Mouse (Mus musculus) intestine, postnatal 0 days (tissue): ENCODE results near the gene Il1r1. TPM values are rescaled to one million over a fixed set of nuclear protein-coding genes. Genes with fewer than 3 reads are reported as not detected.

Experiments
- ATAC-seq: fragments of 200-750 bp; cut with Nextera tagmentation; 2 replicates; pipeline ENCODE4 v1.8.0; 2017; ENCODE audit warnings: mild to moderate bottlenecking, moderate TSS enrichment, moderate library complexity
- H3K27ac ChIP-seq: fragments of 300-500 bp; sonication (generic); 2 replicates; pipeline ENCODE4 v1.5.1; 2014; ENCODE audit warnings: mild to moderate bottlenecking, low read depth, low read length, moderate library complexity
- H3K27me3 ChIP-seq: fragments of 300-500 bp; sonication (generic); replicated peaks from 2 replicates; pipeline ENCODE4 v1.6.1; 2014; ENCODE audit warnings: low read length, mixed read lengths; ENCODE audit not compliant: control insufficient read depth, insufficient read depth
- H3K36me3 ChIP-seq: fragments of 300-500 bp; sonication (generic); 2 replicates; pipeline ENCODE4 v1.6.1; 2014; ENCODE audit warnings: mild to moderate bottlenecking, moderate library complexity; ENCODE audit not compliant: control insufficient read depth, insufficient read depth
- H3K4me1 ChIP-seq: fragments of 300-500 bp; sonication (generic); replicated peaks from 2 replicates; pipeline ENCODE4 v1.6.1; 2014; ENCODE audit warnings: antibody characterized with exemption, low read length, mixed read lengths; ENCODE audit not compliant: control insufficient read depth, insufficient read depth
- H3K4me2 ChIP-seq: fragments of 300-500 bp; sonication (generic); replicated peaks from 2 replicates; pipeline ENCODE4 v1.6.1; 2014; ENCODE audit warnings: low read depth, mild to moderate bottlenecking, moderate library complexity
- H3K4me3 ChIP-seq: fragments of 300-500 bp; sonication (generic); 2 replicates; pipeline ENCODE4 v1.5.1; 2014; ENCODE audit warnings: low read depth, low read length
- H3K9ac ChIP-seq: fragments of 300-500 bp; sonication (generic); 2 replicates; pipeline ENCODE4 v1.6.1; 2014; ENCODE audit warnings: mild to moderate bottlenecking, low read depth, low read length
- H3K9me3 ChIP-seq: fragments of 300-500 bp; sonication (generic); 2 replicates; pipeline ENCODE4 v1.6.1; 2016; ENCODE audit warnings: mixed run types; ENCODE audit not compliant: control insufficient read depth
- CTCF ChIP-seq: sonication (generic); IDR thresholded peaks from 2 replicates; pipeline ENCODE4 v1.5.1; 2016; ENCODE audit warnings: low read depth, mild to moderate bottlenecking, control low read depth, antibody characterized with exemption, moderate library complexity
- WGBS: fragments of 180-500 bp; shearing (Covaris S2); extraction: QIAGEN DNeasy Blood & Tissue Kit; methylation state at CpG from one replicate; pipeline ENCODE4 v1.1.7; 2014; 5-methylcytosine and 5-hydroxymethylcytosine counted together
- polyA plus RNA-seq: library from polyadenylated mRNA; unstranded; fragments of >200 nt; fragmentation: Nextera tagmentation; extraction: Ambion mirVana; gene quantifications from 2 replicates; pipeline ENCODE4 v1.2.1, GENCODE M21; 2015

The Il1r1 gene
- polyA plus RNA-seq, 1 experiment from 2014 or later: 5.9 TPM

DNA sequence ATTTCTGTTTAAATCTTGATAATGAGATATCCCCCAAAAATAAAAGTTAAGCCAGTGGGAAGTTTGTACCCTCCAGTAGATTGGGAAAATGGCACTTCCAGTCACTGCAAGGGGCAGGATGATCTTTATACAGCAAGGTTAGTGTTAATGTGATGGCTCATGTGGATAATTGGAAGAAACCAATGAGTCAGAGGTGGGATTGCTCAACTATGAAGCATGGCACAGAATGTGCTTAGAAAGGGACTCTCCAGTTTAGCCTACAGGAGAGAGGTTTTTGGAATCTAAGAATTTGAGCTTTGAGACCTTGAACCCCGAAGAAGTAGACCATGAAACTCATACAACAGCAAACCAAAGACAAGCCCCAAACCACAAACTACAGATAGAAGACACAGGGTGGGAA lies 114.5 kb downstream of the Il1r1 start:
- Histone ChIP-seq H3K9ac (no peak overlapping the region), H3K4me3 (no peak overlapping the region), H3K4me1 (no peaks in the 10 kb centered on the region), H3K4me2 (no peak overlapping the region), H3K9me3 (no peaks in the 10 kb centered on the region), H3K27ac (no peak overlapping the region), H3K27me3 (no peaks in the 10 kb centered on the region), H3K36me3 (no peaks in the 10 kb centered on the region)
- 78% methylated on average over 1 of the region's 1 CpGs for WGBS
- TF ChIP-seq CTCF: no peak
- no peak for ATAC-seq

DNA sequence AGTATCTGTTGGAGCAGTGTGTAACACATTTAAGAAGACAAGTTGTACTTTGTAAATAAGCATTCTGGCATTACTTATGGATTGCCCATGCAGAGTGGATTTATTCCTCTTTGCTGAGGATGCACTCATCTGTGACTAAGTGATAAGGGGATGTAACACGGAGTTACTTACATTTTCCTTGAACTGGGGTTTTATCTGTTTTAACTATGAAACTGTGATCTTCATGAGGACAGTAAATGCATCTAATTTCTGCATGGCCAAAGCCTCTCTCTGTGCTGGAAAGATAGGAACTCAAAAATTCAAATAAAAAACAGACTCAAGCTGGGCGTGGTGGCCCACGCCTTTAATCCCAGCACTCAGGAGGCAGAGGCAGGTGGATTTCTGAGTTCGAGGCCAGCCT lies 115.2 kb downstream of the Il1r1 start:
- no peak for ATAC-seq
- Histone ChIP-seq H3K27me3 (no peaks in the 10 kb centered on the region), H3K4me1 (no peaks in the 10 kb centered on the region), H3K27ac (no peak overlapping the region), H3K9ac (no peak overlapping the region), H3K9me3 (no peaks in the 10 kb centered on the region), H3K36me3 (no peaks in the 10 kb centered on the region), H3K4me3 (no peak overlapping the region), H3K4me2 (no peak overlapping the region)
- whole genome bisulfite sequencing: 91% methylated on average over 4 of the region's 4 CpGs
- no peak for TF ChIP-seq CTCF

DNA sequence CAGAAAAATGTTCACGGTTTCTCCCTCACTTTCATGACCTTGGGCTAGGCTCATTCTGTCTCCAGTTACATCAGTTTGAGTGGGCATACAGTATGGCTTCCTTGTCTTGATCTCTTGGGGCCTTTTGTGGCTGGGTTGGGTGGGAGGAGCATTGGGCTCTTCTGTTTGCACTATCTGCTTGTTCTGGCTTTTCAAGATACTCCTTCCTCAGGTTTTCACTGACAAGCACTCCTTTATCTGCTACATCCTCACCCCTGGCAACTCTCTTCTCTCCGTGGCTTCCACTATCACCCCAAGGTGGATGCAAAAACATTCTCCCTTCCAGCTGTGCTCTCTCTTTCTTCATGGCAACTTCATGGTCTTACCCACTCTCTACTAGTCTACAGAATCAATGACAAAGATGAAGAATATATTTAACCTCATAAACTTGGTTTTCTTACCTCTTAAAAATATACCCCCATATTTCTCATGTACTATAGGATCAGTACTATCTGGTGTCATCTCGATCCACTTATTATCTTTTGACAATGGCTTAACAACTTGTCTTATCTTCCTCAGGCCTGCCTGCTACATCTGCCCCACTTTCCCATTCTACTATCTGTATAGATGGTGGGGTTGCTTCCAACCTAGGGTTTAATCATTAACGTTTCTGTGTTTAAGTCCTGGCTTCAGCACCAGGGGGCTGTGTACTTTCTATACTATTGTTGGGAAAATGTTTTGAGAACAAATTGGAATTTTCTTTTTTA lies 127.5 kb downstream of the Il1r1 start:
- H3K36me3 ChIP-seq: no peaks in the 10 kb centered on the region; the same call in 1 of the 2 replicates
- no peak overlapping the region for H3K4me2 ChIP-seq
- no peak overlapping the region for H3K4me3 ChIP-seq
- no peak for TF ChIP-seq CTCF
- H3K4me1 ChIP-seq: no peaks in the 10 kb centered on the region
- no peaks in the 10 kb centered on the region for H3K9me3 ChIP-seq
- no peak for ATAC-seq
- no peak overlapping the region for H3K9ac ChIP-seq
- WGBS: 62% methylated on average over 4 of the region's 4 CpGs
- no peak overlapping the region for H3K27ac ChIP-seq
- H3K27me3 ChIP-seq: no peaks in the 10 kb centered on the region

DNA sequence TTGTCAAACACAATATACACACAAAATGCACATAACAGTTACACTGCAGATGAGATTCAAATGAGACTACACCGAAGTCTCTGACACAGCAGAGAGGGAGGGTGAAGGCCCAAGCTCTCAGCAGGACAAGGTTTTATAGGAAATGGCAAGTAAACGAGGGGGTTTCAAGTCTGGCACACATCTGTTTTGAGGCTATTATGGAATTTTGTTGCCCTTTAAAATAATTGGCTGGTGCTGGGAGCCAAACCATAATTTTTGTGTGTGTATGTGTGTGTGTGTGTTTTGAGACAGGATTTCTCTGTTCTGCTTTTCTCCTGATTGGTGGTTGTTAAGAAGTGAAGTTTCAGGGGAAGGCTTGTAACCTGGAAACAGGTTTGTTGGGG lies 128.0 kb downstream of the Il1r1 start:
- H3K27me3 ChIP-seq: no peaks in the 10 kb centered on the region
- 64% methylated on average over 2 of the region's 2 CpGs for WGBS
- H3K4me1 ChIP-seq: no peaks in the 10 kb centered on the region
- H3K9ac ChIP-seq: no peak overlapping the region
- no peaks in the 10 kb centered on the region for H3K9me3 ChIP-seq
- H3K27ac ChIP-seq: no peak overlapping the region
- H3K4me2 ChIP-seq: no peak overlapping the region
- TF ChIP-seq CTCF: no peak
- H3K36me3 ChIP-seq: no peaks in the 10 kb centered on the region; the same call in 1 of the 2 replicates
- no peak for ATAC-seq
- no peak overlapping the region for H3K4me3 ChIP-seq

DNA sequence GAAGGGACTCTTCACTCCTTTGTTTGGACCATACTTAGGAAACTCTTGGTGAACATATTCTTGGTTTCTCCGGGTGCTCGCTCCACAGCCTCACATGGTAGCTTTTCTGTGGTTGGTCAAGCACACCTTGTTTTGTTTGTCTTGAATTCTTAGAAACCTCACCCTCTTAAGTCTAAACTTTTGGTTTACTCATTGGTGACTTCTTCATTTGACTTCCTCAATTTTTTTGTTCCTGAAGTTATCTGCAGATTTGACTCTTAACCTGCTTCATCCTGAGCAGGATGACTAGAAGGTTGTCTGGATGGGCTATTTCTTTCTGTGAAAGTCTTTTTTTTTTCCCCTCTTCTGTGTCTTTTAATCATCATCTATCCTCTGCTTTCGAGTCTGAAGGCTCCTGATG lies 129.8 kb downstream of the Il1r1 start:
- no peak overlapping the region for H3K4me3 ChIP-seq
- no peak overlapping the region for H3K4me2 ChIP-seq
- no peak for ATAC-seq
- H3K27me3 ChIP-seq: no peaks in the 10 kb centered on the region
- no peak overlapping the region for H3K27ac ChIP-seq
- 90% methylated on average over 3 of the region's 3 CpGs for whole genome bisulfite sequencing
- H3K4me1 ChIP-seq: no peaks in the 10 kb centered on the region
- no peaks in the 10 kb centered on the region for H3K9me3 ChIP-seq
- TF ChIP-seq CTCF: no peak
- no peaks in the 10 kb centered on the region; the same call in 1 of the 2 replicates for H3K36me3 ChIP-seq
- no peak overlapping the region for H3K9ac ChIP-seq

DNA sequence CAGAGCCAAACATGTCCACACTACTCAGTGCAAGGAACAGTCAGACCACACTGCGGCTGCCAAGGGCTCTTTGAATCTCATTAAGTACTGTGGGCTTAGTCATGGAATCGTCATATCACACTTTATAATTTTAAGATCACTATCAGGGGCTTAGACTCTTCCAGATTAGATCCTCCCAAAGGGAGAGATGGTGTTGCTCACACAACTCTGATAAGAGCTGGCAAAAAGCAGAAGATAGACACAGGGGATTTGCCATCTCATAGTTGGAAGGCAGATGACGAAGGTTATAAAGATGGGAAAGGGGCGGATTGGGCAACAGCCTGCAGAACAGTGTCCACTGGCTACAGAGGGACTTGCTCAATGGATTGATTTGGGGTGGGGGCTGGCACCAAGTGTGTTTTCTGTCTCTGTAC lies 130.6 kb downstream of the Il1r1 start:
- WGBS: 83% methylated on average over 4 of the region's 4 CpGs
- Histone ChIP-seq H3K9ac (no peak overlapping the region), H3K9me3 (no peaks in the 10 kb centered on the region), H3K4me2 (no peak overlapping the region), H3K4me1 (no peaks in the 10 kb centered on the region), H3K27me3 (no peaks in the 10 kb centered on the region), H3K4me3 (no peak overlapping the region), H3K36me3 (no peaks in the 10 kb centered on the region; the same call in 1 of the 2 replicates), H3K27ac (no peak overlapping the region)
- no peak for ATAC-seq
- TF ChIP-seq CTCF: no peak
